Mouse (Mus musculus) spleen, adult 2 months (tissue): ENCODE measurements around the gene Lypd6.

Experiments
- CTCF ChIP-seq: fragments of 200-500 bp; IDR thresholded peaks from 2 replicates; pipeline ENCODE4 v1.5.1; 2011; ENCODE audit warnings: mild to moderate bottlenecking, inconsistent platforms; ENCODE audit not compliant: insufficient read depth, insufficient read length, insufficient replicate concordance; ENCODE audit errors: extremely low read depth
- POLR2A ChIP-seq: fragments of 200-500 bp; IDR thresholded peaks from 2 replicates; pipeline ENCODE4 v1.6.1; 2011; ENCODE audit warnings: low read depth, low read length, inconsistent platforms

GRCm38 (mm10) chr2:50111169-50111568, 44.9 kb downstream of the Lypd6 start:
- TF ChIP-seq CTCF (no peak), POLR2A (no peak)
